Mouse (Mus musculus) megakaryocyte, embryonic 14.5 days (primary cell): ENCODE measurements around the gene Lrguk. TPM values are rescaled to one million over a fixed set of nuclear protein-coding genes. Genes with fewer than 3 reads are reported as not detected.

Source experiments
- H3K27me3 ChIP-seq: replicated peaks from 2 replicates; pipeline ENCODE3; 2012; ENCODE audit warnings: inconsistent platforms
- H3K36me3 ChIP-seq: replicated peaks from 2 replicates; pipeline ENCODE3; 2012; ENCODE audit warnings: low read length, inconsistent platforms, mixed read lengths
- H3K4me1 ChIP-seq: 2 replicates; pipeline ENCODE4 v1.6.1; 2012; ENCODE audit warnings: inconsistent platforms
- H3K4me3 ChIP-seq: replicated peaks from 2 replicates; pipeline ENCODE3; 2012; ENCODE audit warnings: moderate library complexity, mild to moderate bottlenecking, inconsistent platforms
- H3K9me3 ChIP-seq: 2 replicates; pipeline ENCODE4 v1.6.1; 2012; ENCODE audit warnings: inconsistent platforms
- FLI1 ChIP-seq: IDR thresholded peaks from 2 replicates; pipeline ENCODE4 v1.6.1; 2012; ENCODE audit warnings: low read length, inconsistent platforms, mixed read lengths
- GATA1 ChIP-seq: IDR thresholded peaks from 3 replicates; pipeline ENCODE4 v1.6.1; 2012; ENCODE audit warnings: mixed read lengths, low read length, inconsistent platforms, borderline replicate concordance
- polyA plus RNA-seq: library from polyadenylated mRNA; stranded (reverse); fragments of >175 nt; gene quantifications from 2 replicates; pipeline ENCODE4 v1.2.3, GENCODE M21; 2012; ENCODE audit warnings: low replicate concordance; ENCODE audit not compliant: insufficient read depth

Lrguk gene
- polyA plus RNA-seq, 1 experiment, result not detected

GRCm38 (mm10) chr6:34132391-34132790, 103.1 kb downstream of the Lrguk start:
- Histone ChIP-seq H3K27me3 (no peaks in the 10 kb centered on the region), H3K4me3 (no peak overlapping the region), H3K4me1 (0 out of 2 replicates have a peak, but pooled peaks cover 3% of the 10 kb centered on the region), H3K9me3 (no peaks in the 10 kb centered on the region), H3K36me3 (no peaks in the 10 kb centered on the region)
- TF ChIP-seq FLI1, result no peak
- TF ChIP-seq GATA1, result no peak

- Histone ChIP-seq H3K4me3 (no peak overlapping the region), H3K9me3 (no peaks in the 10 kb centered on the region), H3K27me3 (no peaks in the 10 kb centered on the region), H3K4me1 (no peaks in the 10 kb centered on the region), H3K36me3 (no peaks in the 10 kb centered on the region)
- TF ChIP-seq GATA1, result no peak
- TF ChIP-seq FLI1, result no peak
Observed at GRCm38 (mm10) chr6:34138366-34138765, 109.1 kb downstream of the Lrguk start.

- no peaks in the 10 kb centered on the region for H3K36me3 ChIP-seq
- no peaks in the 10 kb centered on the region for H3K4me1 ChIP-seq
- peaks cover 17% of the 10 kb centered on the region for H3K9me3 ChIP-seq
- H3K27me3 ChIP-seq, result no peaks in the 10 kb centered on the region
- H3K4me3 ChIP-seq, result no peak overlapping the region
- TF ChIP-seq GATA1 (no peak), FLI1 (no peak)
Observed at GRCm38 (mm10) chr6:34142931-34143330, 113.7 kb downstream of the Lrguk start.

- Histone ChIP-seq H3K36me3 (no peaks in the 10 kb centered on the region), H3K27me3 (no peaks in the 10 kb centered on the region), H3K9me3 (peaks cover 17% of the 10 kb centered on the region), H3K4me1 (no peaks in the 10 kb centered on the region), H3K4me3 (no peak overlapping the region)
- TF ChIP-seq GATA1, result no peak
- no peak for TF ChIP-seq FLI1
Observed at GRCm38 (mm10) chr6:34146042-34146441, 116.8 kb downstream of the Lrguk start.

- H3K9me3 ChIP-seq, result peaks cover 17% of the 10 kb centered on the region
- TF ChIP-seq GATA1, result no peak
- TF ChIP-seq FLI1, result no peak
- H3K4me1 ChIP-seq, result no peaks in the 10 kb centered on the region
- peaks cover 3% of the 10 kb centered on the region for H3K36me3 ChIP-seq
- no peak overlapping the region for H3K4me3 ChIP-seq
- no peaks in the 10 kb centered on the region for H3K27me3 ChIP-seq
Observed at GRCm38 (mm10) chr6:34148021-34148420, 118.8 kb downstream of the Lrguk start.

GRCm38 (mm10) chr6:34148639-34149038, 119.4 kb downstream of the Lrguk start:
- H3K27me3 ChIP-seq, result no peaks in the 10 kb centered on the region
- H3K9me3 ChIP-seq, result peaks cover 17% of the 10 kb centered on the region
- no peaks in the 10 kb centered on the region for H3K4me1 ChIP-seq
- no peak overlapping the region for H3K4me3 ChIP-seq
- TF ChIP-seq GATA1 (no peak), FLI1 (no peak)
- H3K36me3 ChIP-seq, result peaks cover 3% of the 10 kb centered on the region

- no peaks in the 10 kb centered on the region for H3K27me3 ChIP-seq
- peaks cover 17% of the 10 kb centered on the region for H3K9me3 ChIP-seq
- H3K4me1 ChIP-seq, result no peaks in the 10 kb centered on the region
- TF ChIP-seq FLI1, result no peak
- no peak for TF ChIP-seq GATA1
- H3K4me3 ChIP-seq, result no peak overlapping the region
- H3K36me3 ChIP-seq, result peaks cover 5% of the 10 kb centered on the region
Observed at GRCm38 (mm10) chr6:34149066-34149465, 119.8 kb downstream of the Lrguk start.

GRCm38 (mm10) chr6:34149821-34150220, 120.6 kb downstream of the Lrguk start:
- Histone ChIP-seq H3K9me3 (peaks cover 17% of the 10 kb centered on the region), H3K36me3 (peaks cover 6% of the 10 kb centered on the region), H3K27me3 (no peaks in the 10 kb centered on the region), H3K4me1 (no peaks in the 10 kb centered on the region), H3K4me3 (no peak overlapping the region)
- no peak for TF ChIP-seq FLI1
- TF ChIP-seq GATA1, result no peak

GRCm38 (mm10) chr6:34153069-34154052, 124.1 kb downstream of the Lrguk start:
- Histone ChIP-seq H3K4me3 (no peak overlapping the region), H3K36me3 (peaks cover 32% of the 10 kb centered on the region), H3K27me3 (no peaks in the 10 kb centered on the region), H3K9me3 (no peaks in the 10 kb centered on the region), H3K4me1 (peaks cover 28% of the 10 kb centered on the region)
- TF ChIP-seq FLI1 (no peak), GATA1 (no peak)

GRCm38 (mm10) chr6:34154202-34154601, 125.0 kb downstream of the Lrguk start:
- no peak overlapping the region for H3K4me3 ChIP-seq
- H3K9me3 ChIP-seq, result no peaks in the 10 kb centered on the region
- peaks cover 40% of the 10 kb centered on the region for H3K36me3 ChIP-seq
- H3K4me1 ChIP-seq, result peaks cover 28% of the 10 kb centered on the region
- no peaks in the 10 kb centered on the region for H3K27me3 ChIP-seq
- no peak for TF ChIP-seq GATA1
- TF ChIP-seq FLI1, result no peak
